Mouse (Mus musculus): Measurements from ENCODE around the gene Gm20388.

DNA sequence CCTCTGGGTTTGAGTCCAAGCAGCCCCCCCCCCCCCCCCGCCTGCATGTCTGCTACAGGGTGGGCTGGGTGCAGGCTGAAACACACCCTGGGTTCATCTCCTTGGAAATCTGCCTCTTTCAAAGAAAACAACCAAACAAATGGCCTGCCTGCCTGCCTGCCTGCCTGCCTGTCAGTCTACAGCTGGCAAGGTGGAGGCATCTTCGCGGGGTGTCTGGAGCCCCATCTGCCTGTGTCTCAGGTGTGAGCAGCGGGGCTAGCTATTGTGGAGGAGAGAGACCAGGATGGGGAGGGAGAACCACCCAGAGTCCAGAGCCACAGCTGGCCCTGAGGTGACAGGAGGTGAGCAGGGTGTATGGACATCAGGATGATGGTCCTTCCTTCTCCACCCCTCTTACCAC lies 647.5 kb downstream of the Gm20388 start:
- TF ChIP-seq ZC3H11A (IDR thresholded peaks at IDR 0.05; ENCODE audit: borderline replicate concordance, low read depth, low read length) = no peak
- no peak for TF ChIP-seq CHD2 (IDR thresholded peaks at IDR 0.05; ENCODE audit: low read depth, low read length)
- no peak for TF ChIP-seq MAFK (IDR thresholded peaks at IDR 0.05; ENCODE audit: insufficient read depth, low read depth, low read length)
